Mouse (Mus musculus) heart, postnatal 36 days (tissue): ENCODE measurements around the gene Hdac4. TPM values are rescaled to one million over a fixed set of nuclear protein-coding genes. Genes with fewer than 3 reads are reported as not detected.

Experiments
- DNase-seq, 2 experiments: peaks; one replicate each; pipeline ENCODE4 v3.0.0; 2021 to 2022
- intact Hi-C: fragments of 180-260 bp; cut with DNase I; formaldehyde crosslinking; loops from one replicate; pipeline ENCODE4 v1.15.1; 2025
- total RNA-seq, 2 experiments: library from RNA; stranded (reverse); gene quantifications; 2 replicates each; pipeline ENCODE4 v1.2.3; 2021

The Hdac4 gene
- total RNA-seq: 10 to 100 TPM; 48.4 to 52.1 TPM

- DNase-seq: peak; percentile 55 to 72
- intact Hi-C loops: loop anchor here (5.0 kb wide), 1 partner anchor 147 kb away; no protein-coding TSS in a partner anchor
Observed at GRCm38 (mm10) chr1:92195360-92196149, at the start of gene Hdac4. Hdac4 (minus strand) TSS chr1:92195699.

GRCm38 (mm10) chr1:92243549-92243948, 48.0 kb upstream of the Hdac4 start:
- DNase-seq: no peak
- intact Hi-C loops: no loop called here

GRCm38 (mm10) chr1:92240072-92240471, 44.6 kb upstream of the Hdac4 start:
- intact Hi-C loops: no loop called here
- DNase-seq: no peak

GRCm38 (mm10) chr1:92235600-92235999, 40.1 kb upstream of the Hdac4 start:
- no peak for DNase-seq
- intact Hi-C loops: no loop called here

GRCm38 (mm10) chr1:92225297-92225696, 29.8 kb upstream of the Hdac4 start:
- intact Hi-C loops: no loop called here
- DNase-seq: no peak

- DNase-seq: no peak
Observed at GRCm38 (mm10) chr1:92223956-92224891, 28.7 kb upstream of the Hdac4 start.

GRCm38 (mm10) chr1:92216710-92217109, 21.2 kb upstream of the Hdac4 start:
- intact Hi-C loops: no loop called here
- DNase-seq: peak in 1 of 2 experiments; percentile 8

More at GRCm38 (mm10) chr1:92223956-92224891, 28.7 kb upstream of the Hdac4 start:
- intact Hi-C loops: no loop called here

GRCm38 (mm10) chr1:92215996-92216630, 20.6 kb upstream of the Hdac4 start:
- DNase-seq: peak in 1 of 2 experiments; percentile 20
- intact Hi-C loops: no loop called here

- DNase-seq: peak; percentile 30 to 49
- intact Hi-C loops: no loop called here
Observed at GRCm38 (mm10) chr1:92215131-92215638, 19.7 kb upstream of the Hdac4 start.

- intact Hi-C loops: no loop called here
- DNase-seq: peak in 1 of 2 experiments; percentile 7
Observed at GRCm38 (mm10) chr1:92212003-92212750, 16.7 kb upstream of the Hdac4 start.

GRCm38 (mm10) chr1:92202639-92203352, 7.3 kb upstream of the Hdac4 start:
- DNase-seq: no peak
- intact Hi-C loops: no loop called here

- intact Hi-C loops: no loop called here
- DNase-seq: no peak
Observed at GRCm38 (mm10) chr1:92190463-92190862, 5.0 kb downstream of the Hdac4 start.

- intact Hi-C loops: loop anchor here (5.0 kb wide), 1 partner anchor 265 kb away; no protein-coding TSS in a partner anchor
Observed at GRCm38 (mm10) chr1:92187137-92187536, 8.4 kb downstream of the Hdac4 start.

GRCm38 (mm10) chr1:92184600-92184999, 10.9 kb downstream of the Hdac4 start:
- no peak for DNase-seq
- intact Hi-C loops: no loop called here

More at GRCm38 (mm10) chr1:92187137-92187536, 8.4 kb downstream of the Hdac4 start:
- DNase-seq: no peak

GRCm38 (mm10) chr1:92183101-92183790, 12.3 kb downstream of the Hdac4 start:
- no peak for DNase-seq
- intact Hi-C loops: no loop called here

GRCm38 (mm10) chr1:92181970-92182369, 13.5 kb downstream of the Hdac4 start:
- no peak for DNase-seq
- intact Hi-C loops: no loop called here

GRCm38 (mm10) chr1:92180141-92181137, 15.1 kb downstream of the Hdac4 start:
- intact Hi-C loops: no loop called here

More at GRCm38 (mm10) chr1:92180141-92181137, 15.1 kb downstream of the Hdac4 start:
- peak; percentile 98 to 99 for DNase-seq
